Mouse (Mus musculus) neural tube, embryonic 11.5 days (tissue): ENCODE results near the gene Kcnj10. TPM values are rescaled to one million over a fixed set of nuclear protein-coding genes. Genes with fewer than 3 reads are reported as not detected.

Experiments used
- ATAC-seq: fragments of 200-750 bp; cut with Nextera tagmentation; 2 replicates; pipeline ENCODE4 v1.8.0; 2017; ENCODE audit warnings: moderate number of reproducible peaks, mild to moderate bottlenecking, moderate TSS enrichment, moderate library complexity; ENCODE audit not compliant: insufficient read depth, low FRiP score, low TSS enrichment
- DNase-seq: peaks from one replicate; pipeline ENCODE4 v3.0.0-alpha.2; 2015; ENCODE audit warnings: low spot score
- H3K27ac ChIP-seq: fragments of 300-500 bp; sonication (generic); 2 replicates; pipeline ENCODE4 v1.5.1; 2014; ENCODE audit warnings: low read depth, mild to moderate bottlenecking, low read length
- H3K27me3 ChIP-seq: fragments of 300-500 bp; sonication (generic); 2 replicates; pipeline ENCODE4 v1.6.1; 2014; ENCODE audit warnings: mild to moderate bottlenecking, low read length, mixed read lengths; ENCODE audit not compliant: control insufficient read depth, insufficient read depth
- H3K36me3 ChIP-seq: fragments of 300-500 bp; sonication (generic); 2 replicates; pipeline ENCODE4 v1.6.1; 2014; ENCODE audit warnings: mild to moderate bottlenecking, low read length, moderate library complexity, mixed read lengths; ENCODE audit not compliant: control insufficient read depth, insufficient read depth
- H3K4me1 ChIP-seq: fragments of 300-500 bp; sonication (generic); 2 replicates; pipeline ENCODE4 v1.6.1; 2014; ENCODE audit warnings: low read length, mixed read lengths; ENCODE audit not compliant: control insufficient read depth, insufficient read depth
- H3K4me2 ChIP-seq: fragments of 300-500 bp; sonication (generic); 2 replicates; pipeline ENCODE4 v1.6.1; 2014; ENCODE audit warnings: low read depth, mild to moderate bottlenecking, moderate library complexity
- H3K4me3 ChIP-seq: fragments of 300-500 bp; sonication (generic); 2 replicates; pipeline ENCODE4 v1.5.1; 2014; ENCODE audit warnings: low read depth, low read length
- H3K9ac ChIP-seq: fragments of 300-500 bp; sonication (generic); 2 replicates; pipeline ENCODE4 v1.6.1; 2014; ENCODE audit warnings: mild to moderate bottlenecking, low read length
- H3K9me3 ChIP-seq: fragments of 300-500 bp; sonication (generic); 2 replicates; pipeline ENCODE4 v1.6.1; 2016; ENCODE audit warnings: low read length; ENCODE audit not compliant: control insufficient read depth
- WGBS: fragments of 180-500 bp; shearing (Covaris S2); extraction: QIAGEN DNeasy Blood & Tissue Kit; methylation state at CpG from one replicate; pipeline ENCODE4 v1.1.7; 2014; 5-methylcytosine and 5-hydroxymethylcytosine counted together
- polyA plus RNA-seq: library from polyadenylated mRNA; unstranded; fragments of >200 nt; fragmentation: Nextera tagmentation; extraction: Ambion mirVana; gene quantifications from 2 replicates; pipeline ENCODE4 v1.2.1, GENCODE M21; 2014

The Kcnj10 gene
- polyA plus RNA-seq, 1 experiment from 2014 or later, result 0.85 TPM

GRCm38 (mm10) chr1:172344820-172345219 lies 3.8 kb downstream of the Kcnj10 start:
- WGBS, result 91% methylated on average over 7 of the region's 7 CpGs
- Histone ChIP-seq H3K27ac (no peak overlapping the region), H3K4me2 (no peak overlapping the region), H3K4me1 (peaks cover 7% of the 10 kb centered on the region; the same call in 1 of the 2 replicates), H3K4me3 (no peak overlapping the region), H3K36me3 (no peaks in the 10 kb centered on the region), H3K9me3 (no peaks in the 10 kb centered on the region), H3K27me3 (peaks cover 4% of the 10 kb centered on the region; the same call in 1 of the 2 replicates), H3K9ac (no peak overlapping the region)
- DNase-seq (no peak), ATAC-seq (no peak)

GRCm38 (mm10) chr1:172346707-172347106 lies 5.7 kb downstream of the Kcnj10 start:
- Histone ChIP-seq H3K9me3 (no peaks in the 10 kb centered on the region), H3K4me3 (no peak overlapping the region), H3K4me1 (peaks cover 21% of the 10 kb centered on the region), H3K4me2 (no peak overlapping the region), H3K27me3 (peaks cover 1% of the 10 kb centered on the region; the same call in 1 of the 2 replicates), H3K36me3 (no peaks in the 10 kb centered on the region), H3K27ac (no peak overlapping the region), H3K9ac (no peak overlapping the region)
- ATAC-seq (no peak), DNase-seq (no peak)
- 88% methylated on average over 10 of the region's 10 CpGs for WGBS

- no peak overlapping the region for H3K27ac ChIP-seq
- DNase-seq (no peak), ATAC-seq (no peak)
- H3K9ac ChIP-seq, result no peak overlapping the region
- no peaks in the 10 kb centered on the region for H3K27me3 ChIP-seq
- H3K4me1 ChIP-seq, result peaks cover 22% of the 10 kb centered on the region
- H3K9me3 ChIP-seq, result no peaks in the 10 kb centered on the region
- 88% methylated on average over 12 of the region's 12 CpGs for WGBS
- no peaks in the 10 kb centered on the region for H3K36me3 ChIP-seq
- no peak overlapping the region for H3K4me2 ChIP-seq
- H3K4me3 ChIP-seq, result no peak overlapping the region
Observed at GRCm38 (mm10) chr1:172347382-172347781, 6.4 kb downstream of the Kcnj10 start.

GRCm38 (mm10) chr1:172349504-172349903 lies 8.5 kb downstream of the Kcnj10 start:
- Histone ChIP-seq H3K27me3 (no peaks in the 10 kb centered on the region), H3K4me2 (0 out of 2 replicates have a peak overlapping the region, but pooled peaks have one; percentile 10), H3K4me1 (peaks cover 28% of the 10 kb centered on the region), H3K4me3 (no peak overlapping the region), H3K9ac (peak overlapping the region; percentile 26), H3K36me3 (no peaks in the 10 kb centered on the region), H3K9me3 (no peaks in the 10 kb centered on the region), H3K27ac (peak overlapping the region; percentile 80)
- WGBS, result 42% methylated on average over 5 of the region's 5 CpGs
- DNase-seq (no peak), ATAC-seq (peak; percentile 40)

- ATAC-seq (peak; percentile 98), DNase-seq (peak; percentile 86)
- no peak overlapping the region for H3K4me3 ChIP-seq
- H3K9ac ChIP-seq, result peak overlapping the region; percentile 30
- 6% methylated on average over 19 of the region's 19 CpGs for WGBS
- peak overlapping the region; percentile 80 for H3K27ac ChIP-seq
- 0 out of 2 replicates have a peak overlapping the region, but pooled peaks have one; percentile 11 for H3K4me2 ChIP-seq
- H3K36me3 ChIP-seq, result no peaks in the 10 kb centered on the region
- H3K4me1 ChIP-seq, result peaks cover 28% of the 10 kb centered on the region
- no peaks in the 10 kb centered on the region for H3K9me3 ChIP-seq
- no peaks in the 10 kb centered on the region for H3K27me3 ChIP-seq
Observed at GRCm38 (mm10) chr1:172349916-172350812, 9.2 kb downstream of the Kcnj10 start.

- Histone ChIP-seq H3K27me3 (no peaks in the 10 kb centered on the region), H3K36me3 (no peaks in the 10 kb centered on the region), H3K4me2 (no peak overlapping the region), H3K4me1 (peaks cover 28% of the 10 kb centered on the region), H3K4me3 (no peak overlapping the region), H3K9me3 (no peaks in the 10 kb centered on the region), H3K9ac (no peak overlapping the region), H3K27ac (no peak overlapping the region)
- ATAC-seq (no peak), DNase-seq (no peak)
- WGBS, result 77% methylated on average over 6 of the region's 6 CpGs
Observed at GRCm38 (mm10) chr1:172352001-172352400, 11.0 kb downstream of the Kcnj10 start.

- H3K4me3 ChIP-seq, result no peak overlapping the region
- no peak for ATAC-seq
- H3K27me3 ChIP-seq, result no peaks in the 10 kb centered on the region
- H3K9me3 ChIP-seq, result no peaks in the 10 kb centered on the region
- WGBS, result 88% methylated on average over 3 of the region's 3 CpGs
- no peak overlapping the region for H3K9ac ChIP-seq
- H3K27ac ChIP-seq, result no peak overlapping the region
- H3K4me2 ChIP-seq, result no peak overlapping the region
- H3K4me1 ChIP-seq, result peaks cover 28% of the 10 kb centered on the region
- DNase-seq, result no peak
- H3K36me3 ChIP-seq, result no peaks in the 10 kb centered on the region
Observed at GRCm38 (mm10) chr1:172352453-172352852, 11.4 kb downstream of the Kcnj10 start.

GRCm38 (mm10) chr1:172355336-172355735 lies 14.3 kb downstream of the Kcnj10 start:
- no peak for DNase-seq

GRCm38 (mm10) chr1:172357550-172357949 lies 16.5 kb downstream of the Kcnj10 start:
- Histone ChIP-seq H3K27me3 (no peaks in the 10 kb centered on the region), H3K4me1 (peaks cover 12% of the 10 kb centered on the region), H3K9me3 (no peaks in the 10 kb centered on the region), H3K27ac (no peak overlapping the region), H3K4me2 (no peak overlapping the region), H3K9ac (no peak overlapping the region), H3K36me3 (no peaks in the 10 kb centered on the region), H3K4me3 (no peak overlapping the region)
- ATAC-seq (0 out of 2 replicates have a peak, but pooled peaks have one; percentile 40), DNase-seq (peak; percentile 65)
- WGBS, result 8% methylated on average over 1 of the region's 1 CpGs

More at GRCm38 (mm10) chr1:172355336-172355735, 14.3 kb downstream of the Kcnj10 start:
- Histone ChIP-seq H3K27ac (no peak overlapping the region), H3K4me2 (no peak overlapping the region), H3K27me3 (no peaks in the 10 kb centered on the region), H3K4me3 (no peak overlapping the region), H3K36me3 (no peaks in the 10 kb centered on the region), H3K4me1 (peaks cover 26% of the 10 kb centered on the region), H3K9me3 (no peaks in the 10 kb centered on the region), H3K9ac (no peak overlapping the region)
- ATAC-seq, result no peak
- 70% methylated on average over 3 of the region's 3 CpGs for WGBS
